Mouse (Mus musculus) NIH3T3 (cell line): ENCODE results near the gene Notch2.

Experiments used
- DNase-seq: peaks from one replicate; pipeline ENCODE4 v3.0.0-alpha.2; 2012; ENCODE audit warnings: low read depth

The Notch2 gene

DNA sequence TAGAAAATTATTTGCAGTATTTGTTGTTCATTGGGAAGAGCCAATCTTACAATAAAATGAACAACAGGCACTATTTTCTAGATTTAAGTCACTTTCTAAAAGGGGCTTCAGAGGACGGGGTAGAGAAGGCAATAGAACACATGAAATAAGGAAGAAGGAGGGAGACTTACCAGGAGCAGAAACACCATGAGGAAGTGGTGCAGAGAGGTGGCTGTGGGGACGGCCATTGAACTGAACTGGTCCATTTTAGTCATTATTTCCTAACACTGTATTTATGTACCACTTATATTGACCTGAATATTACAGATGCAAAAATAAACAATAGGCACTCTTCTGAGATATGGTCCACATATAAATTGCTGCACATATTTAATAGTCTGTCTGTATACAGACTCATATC is 143.7 kb downstream of the Notch2 start:
- no peak for DNase-seq

DNA sequence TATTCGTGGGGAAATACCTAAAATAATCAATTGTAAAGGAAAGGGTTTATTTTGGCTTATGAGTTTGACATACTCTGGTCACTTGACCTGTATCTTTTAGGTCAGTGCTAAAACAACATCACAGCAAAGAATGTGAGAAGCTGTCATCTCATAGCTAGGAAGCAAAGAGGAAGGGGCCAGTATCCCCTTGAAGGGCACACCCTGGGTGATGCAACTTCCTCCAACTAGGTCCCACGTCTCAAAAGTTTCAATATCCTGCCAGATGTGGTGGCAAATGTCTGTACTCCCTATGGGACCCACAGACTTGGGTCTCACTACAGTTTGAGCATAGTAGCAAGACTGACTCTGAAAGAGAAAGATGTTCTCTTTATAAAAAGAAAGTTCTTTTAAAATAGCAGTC is 144.3 kb downstream of the Notch2 start:
- DNase-seq = no peak

DNA sequence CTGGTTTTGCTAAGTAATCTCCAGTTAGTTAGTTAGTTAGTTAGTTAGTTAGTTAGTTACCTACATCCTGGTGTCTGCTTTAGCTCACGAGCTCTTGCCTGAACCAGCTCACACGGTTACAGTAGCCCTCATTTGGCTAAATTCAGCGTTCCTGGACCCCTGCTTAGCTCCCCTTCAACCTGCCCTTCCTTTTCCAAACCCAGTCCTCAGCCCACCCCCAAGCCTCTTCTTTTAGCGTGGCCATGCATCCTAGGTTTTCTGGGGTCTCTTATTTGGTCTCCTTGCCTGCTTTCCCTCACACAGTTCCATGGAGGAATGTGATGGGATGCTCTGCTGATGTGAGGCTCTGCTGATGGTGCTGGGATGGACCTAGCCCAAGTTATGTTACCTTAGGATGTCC is 145.3 kb downstream of the Notch2 start:
- DNase-seq = no peak

DNA sequence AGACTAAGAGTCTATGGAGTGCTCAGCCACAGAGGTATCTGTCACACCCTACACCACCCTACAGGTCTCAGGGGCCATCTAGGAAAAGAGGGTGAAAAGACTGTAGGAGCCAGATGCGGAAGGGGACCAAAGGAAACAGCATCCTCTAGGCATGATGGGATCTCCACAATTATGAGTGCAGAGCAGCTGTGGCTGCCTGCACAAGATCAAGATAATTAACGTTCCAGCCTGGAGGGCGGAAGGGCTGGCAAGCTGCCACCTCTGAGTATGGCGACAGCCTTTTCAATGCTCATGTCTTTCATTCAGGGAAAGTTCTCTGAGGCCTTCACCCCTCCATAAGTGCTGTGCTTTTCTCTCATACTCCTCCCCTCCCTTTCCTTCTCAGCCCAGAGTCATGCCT is 146.0 kb downstream of the Notch2 start:
- peak; percentile 28 for DNase-seq

DNA sequence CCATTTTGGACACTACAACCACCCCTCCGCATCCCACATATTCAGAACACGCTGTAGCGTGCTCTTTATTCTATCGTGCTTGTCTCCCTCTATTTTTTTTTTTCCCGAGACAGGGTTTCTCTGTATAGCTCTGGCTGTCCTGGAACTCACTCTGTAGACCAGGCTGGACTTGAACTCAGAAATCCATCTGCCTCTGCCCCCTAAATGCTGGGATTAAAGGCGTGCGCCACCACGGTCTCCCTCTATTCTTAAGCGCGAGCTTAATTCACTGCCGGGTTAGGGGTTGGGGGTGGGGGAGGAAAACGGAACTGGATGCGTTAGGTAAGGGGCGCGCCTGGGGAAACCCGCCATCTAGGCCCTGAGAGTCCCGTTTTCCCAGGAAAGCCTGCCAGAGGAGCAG is 147.0 kb downstream of the Notch2 start, which contains the start of gene Adam30:
Gene Adam30 (plus strand): TSS at position 301 of the 400 bp plus-strand sequence.
- DNase-seq = no peak

DNA sequence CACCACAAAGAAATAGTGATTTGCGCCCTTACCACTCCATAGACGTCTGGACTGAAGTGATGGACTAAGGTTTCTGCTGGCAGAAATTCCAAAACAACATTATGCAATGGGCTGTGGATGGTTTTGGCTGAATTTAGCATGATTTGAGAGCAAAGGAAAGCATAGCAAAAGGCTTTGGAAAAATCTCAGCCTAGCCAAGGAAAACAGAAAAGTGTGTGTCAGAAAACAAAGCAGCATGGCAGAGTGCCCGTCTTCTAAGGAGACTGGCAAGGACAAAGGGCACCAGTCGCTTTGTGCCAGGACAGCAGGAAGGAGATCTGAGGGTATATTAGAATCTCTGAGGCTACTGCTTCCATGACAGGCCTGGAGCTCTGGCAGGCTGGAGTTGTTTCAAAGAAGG is 165.0 kb downstream of the Notch2 start:
- DNase-seq = peak; percentile 85

DNA sequence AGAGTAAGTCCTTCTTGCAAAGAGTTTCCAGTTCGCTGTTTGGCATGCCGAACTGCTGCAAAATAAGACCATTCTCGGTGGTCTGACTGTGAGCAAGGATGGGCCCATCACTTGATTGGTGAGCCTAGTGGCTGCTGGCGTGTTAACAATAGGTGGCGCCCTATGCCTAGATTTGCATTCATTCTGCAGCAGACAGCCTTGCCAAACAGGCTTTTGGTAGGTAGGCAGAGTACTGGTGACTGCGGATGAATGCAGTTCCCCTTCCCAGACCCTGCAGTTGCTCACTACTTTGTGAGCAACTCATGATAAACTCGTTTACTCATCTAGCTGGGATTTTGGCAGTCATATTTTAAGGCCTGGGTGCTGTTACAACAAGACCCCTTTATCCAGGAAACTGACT is 167.5 kb downstream of the Notch2 start:
- peak; percentile 60 for DNase-seq

DNA sequence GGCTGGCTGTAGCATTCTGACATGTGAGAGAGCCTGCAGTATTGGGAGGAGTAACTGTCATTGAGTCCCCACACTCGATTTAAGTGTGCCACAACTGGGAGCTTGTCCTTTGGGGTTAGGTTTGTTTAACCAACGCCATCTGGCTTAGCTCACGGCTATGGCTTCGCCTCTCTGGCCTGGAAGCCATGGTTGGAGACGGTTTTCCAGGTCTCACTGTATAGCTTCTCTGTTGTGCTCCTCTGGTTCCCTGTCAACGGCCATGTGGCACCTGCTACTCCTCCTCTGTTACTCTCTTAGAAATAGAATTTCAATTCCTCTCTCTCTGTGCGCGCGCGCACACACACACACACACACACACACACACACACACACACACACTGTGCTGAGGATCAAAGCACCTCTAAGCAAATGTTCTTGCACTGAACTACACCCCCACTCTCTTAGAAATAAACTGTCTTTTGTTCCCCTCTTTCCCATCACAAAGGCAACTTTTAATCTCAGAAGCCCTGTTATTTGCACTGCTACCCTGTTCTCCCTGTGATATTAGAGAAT is 171.9 kb downstream of the Notch2 start:
- DNase-seq = no peak

DNA sequence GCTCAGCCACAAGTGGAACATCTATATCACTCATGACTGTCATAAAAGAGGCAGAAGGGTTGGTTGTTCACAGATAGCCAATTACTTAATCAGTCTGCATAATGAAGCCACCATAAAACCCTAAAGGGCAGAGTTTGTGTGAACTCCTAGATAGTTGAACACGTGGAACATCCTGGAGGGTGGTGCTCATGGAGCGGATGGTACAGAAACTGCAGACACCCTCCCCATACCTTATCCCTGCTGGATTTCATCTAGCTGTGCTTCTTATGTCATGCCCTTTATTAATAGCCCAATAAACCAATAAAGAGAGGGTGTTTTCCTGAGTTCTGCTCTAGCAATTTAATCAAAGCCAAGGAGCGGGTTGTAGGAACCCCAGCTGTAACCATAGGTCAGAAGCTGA is 174.4 kb downstream of the Notch2 start:
- DNase-seq = no peak

DNA sequence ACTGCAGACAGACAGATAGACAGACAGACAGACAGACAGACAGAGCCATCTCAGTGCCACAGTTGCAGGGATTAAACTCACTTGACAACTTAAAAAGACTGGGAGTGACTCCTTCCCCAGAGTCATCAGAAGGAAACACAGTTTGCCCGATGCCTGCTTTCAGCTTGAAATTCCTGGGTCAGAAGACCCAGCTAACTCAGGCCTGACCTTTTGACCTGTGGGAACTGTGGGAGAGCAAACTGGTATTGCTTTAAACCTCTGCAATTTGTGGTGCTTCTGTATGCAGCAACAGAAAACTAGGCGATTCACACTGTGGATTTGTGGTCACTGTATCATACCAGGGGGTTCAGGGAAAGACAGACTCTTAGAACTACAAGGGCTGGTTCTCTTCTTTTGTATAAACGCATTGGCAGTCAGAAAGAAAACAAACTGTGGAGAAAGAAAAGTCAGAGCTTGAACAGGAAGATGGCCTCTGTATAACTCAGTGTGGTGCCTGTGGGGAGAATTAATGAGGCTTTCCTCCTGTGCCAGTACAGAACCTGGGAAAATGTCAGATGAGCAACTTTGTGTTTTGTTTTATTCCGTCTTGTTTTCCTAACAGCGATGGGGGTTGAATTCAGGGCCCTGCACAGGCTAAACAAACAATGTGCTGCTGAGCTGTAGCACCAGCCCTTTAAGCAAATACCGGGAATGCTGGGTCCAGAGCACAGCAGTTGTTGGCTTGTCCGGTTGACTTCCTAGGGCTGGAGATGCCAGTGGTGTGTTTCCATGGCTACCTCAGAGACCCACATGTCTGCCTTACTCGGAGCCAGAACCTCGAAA is 184.6 kb downstream of the Notch2 start:
- peak; percentile 17 for DNase-seq

DNA sequence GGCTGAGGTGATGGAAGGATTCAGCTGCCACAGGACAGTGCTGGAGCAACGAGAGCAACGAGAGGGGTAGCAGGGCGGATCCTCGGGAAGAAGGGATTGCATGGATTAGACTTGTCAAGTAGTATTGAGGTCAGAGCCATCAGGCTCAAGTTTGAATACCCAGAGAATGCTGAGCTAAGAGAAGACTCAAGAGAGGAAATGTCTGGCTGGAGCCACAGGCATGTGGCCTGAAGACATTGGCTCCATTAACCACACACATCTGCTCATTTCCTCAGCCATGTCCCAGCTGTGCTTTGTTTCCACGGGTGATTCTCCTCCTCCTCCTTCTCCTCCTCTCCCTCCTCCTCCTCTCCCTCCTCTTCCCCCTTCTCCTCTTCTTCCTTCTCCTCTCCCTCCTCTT is 186.4 kb downstream of the Notch2 start:
- no peak for DNase-seq
